Mouse (Mus musculus) spleen, postnatal 0 days (tissue): ENCODE measurements around the gene Slc22a13. TPM values are rescaled to one million over a fixed set of nuclear protein-coding genes. Genes with fewer than 3 reads are reported as not detected.

Experiments
- polyA plus RNA-seq: library from polyadenylated mRNA; unstranded; fragments of >200 nt; fragmentation: Nextera tagmentation; extraction: Ambion mirVana; gene quantifications from 2 replicates; pipeline ENCODE4 v1.2.1, GENCODE M21; 2015

Slc22a13 gene
- polyA plus RNA-seq = not detected in 2 replicates

DNA sequence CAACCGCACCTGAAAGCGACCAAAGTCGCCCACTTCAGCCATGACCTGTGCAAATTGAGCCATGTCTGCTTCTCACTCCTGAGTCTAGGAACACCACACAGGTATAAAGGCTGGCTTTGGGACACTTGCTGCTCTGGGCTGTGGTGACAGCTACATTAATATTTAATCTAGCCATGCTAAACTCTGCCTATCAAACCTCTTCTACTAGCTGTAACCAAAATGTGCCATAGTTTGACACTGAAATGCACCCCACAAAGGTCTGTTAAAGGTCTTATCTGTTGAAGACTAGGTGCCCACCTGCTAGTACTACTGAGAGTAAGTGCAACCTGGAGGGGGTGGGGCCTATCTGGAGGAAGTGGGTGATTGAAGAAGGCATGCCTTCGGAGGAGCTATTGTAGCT, at the start of gene Slc22a13:
Gene Slc22a13 (minus strand): TSS at position 101 of the 400 bp plus-strand sequence.

DNA sequence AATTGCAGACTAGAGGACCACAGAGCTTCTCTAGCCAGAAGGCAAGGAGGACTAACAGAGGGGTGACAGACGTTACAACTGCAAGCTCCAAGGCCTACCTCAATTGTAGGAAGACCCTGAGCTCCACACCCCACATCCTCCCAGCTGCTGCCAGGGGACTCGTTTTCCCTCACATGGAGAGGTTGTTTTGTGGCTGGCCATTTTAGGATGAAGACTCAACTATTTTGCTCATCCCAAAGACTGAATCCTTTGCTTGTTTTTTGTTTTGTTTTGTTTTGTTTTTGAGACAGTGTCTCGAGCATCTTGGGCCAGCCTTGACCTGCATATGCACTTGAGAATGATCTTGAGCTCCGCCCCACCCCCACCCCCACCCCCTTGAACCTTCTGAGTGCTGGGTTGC, 50.0 kb downstream of the Slc22a13 start, which contains the start of gene Gm47289:
Gene Gm47289 (plus strand): TSS at position 301 of the 400 bp plus-strand sequence.

DNA sequence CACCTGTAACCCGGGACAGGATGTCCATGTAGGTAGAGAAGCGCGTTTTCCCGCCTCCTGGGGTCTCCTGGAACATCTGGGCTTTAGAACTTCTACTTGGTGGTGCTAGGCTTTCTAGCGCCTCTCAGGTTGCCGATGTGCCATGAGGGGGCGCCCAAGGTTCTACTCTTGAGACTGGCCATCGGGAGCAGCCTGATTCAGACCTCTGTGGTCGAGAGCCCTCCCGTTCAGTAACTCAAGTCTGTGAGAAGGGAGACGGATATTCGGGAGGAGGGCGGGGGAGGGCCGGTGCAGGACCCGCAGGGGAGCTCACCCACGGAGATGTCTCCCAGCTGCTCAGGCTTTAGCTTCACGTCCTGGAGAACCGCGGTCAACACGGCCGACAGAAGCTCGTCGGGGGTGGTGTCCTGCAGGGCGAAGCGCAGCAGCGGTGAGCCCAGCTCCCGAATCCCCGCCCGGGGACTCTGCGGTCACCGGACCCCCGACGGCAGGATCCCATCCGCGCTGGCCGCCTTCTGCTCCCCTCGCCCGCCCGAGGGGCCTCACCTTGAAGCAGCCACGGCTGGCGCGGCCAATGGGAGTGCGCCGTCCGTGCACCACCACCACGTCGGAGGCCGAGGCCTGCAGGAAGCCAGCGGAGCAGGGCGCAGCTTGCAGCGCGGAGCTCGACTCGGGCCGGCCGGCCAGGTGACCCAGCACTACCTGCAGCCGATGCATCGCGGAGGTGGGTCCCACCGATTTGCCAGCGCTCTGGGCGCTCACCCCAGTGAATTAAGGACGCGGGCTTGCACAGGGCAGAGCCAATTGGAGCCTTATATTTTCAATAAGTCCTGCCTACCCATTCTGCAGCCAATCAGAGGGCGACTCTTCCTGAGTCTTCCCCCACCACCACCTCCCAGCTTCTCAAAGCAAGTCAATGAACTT, 52.4 kb downstream of the Slc22a13 start, which contains the start of gene Acaa1b:
Gene Acaa1b (minus strand): TSS at position 816 of the 924 bp plus-strand sequence.

Other genes with a start within 250 kb of the Slc22a13 start
- gene Vill, start 156.3 kb downstream of the Slc22a13 start, polyA plus RNA-seq = 10.3 and 11.9 TPM in 2 replicates
- gene Plcd1, start 115.6 kb downstream of the Slc22a13 start, polyA plus RNA-seq = 4.3 and 6.7 TPM in 2 replicates
- gene Dlec1, start 106.6 kb downstream of the Slc22a13 start, polyA plus RNA-seq = 0.06 and 0.11 TPM in 2 replicates
- gene Acaa1b, start 52.0 kb downstream of the Slc22a13 start, polyA plus RNA-seq = 0.51 and 0.79 TPM in 2 replicates
- gene Gm47289, start 49.9 kb downstream of the Slc22a13 start, polyA plus RNA-seq = not detected in 2 replicates
- 6.8 and 7.3 TPM in 2 replicates for gene Oxsr1, start 113.3 kb upstream of the Slc22a13 start, polyA plus RNA-seq
- 31.2 and 40.4 TPM in 2 replicates for gene Acaa1a, start 130.6 kb upstream of the Slc22a13 start, polyA plus RNA-seq
- gene Myd88, start 132.3 kb upstream of the Slc22a13 start, polyA plus RNA-seq = 33.6 and 36.9 TPM in 2 replicates
- gene Xylb, start 148.3 kb upstream of the Slc22a13 start, polyA plus RNA-seq = 1.3 and 2.3 TPM in 2 replicates
- gene Slc22a14, start 156.5 kb upstream of the Slc22a13 start, polyA plus RNA-seq = 0.08 and 0.16 TPM in 2 replicates
- 3.8 and 4.3 TPM in 2 replicates for gene Acvr2b, start 193.0 kb upstream of the Slc22a13 start, polyA plus RNA-seq
- gene Exog, start 235.8 kb upstream of the Slc22a13 start, polyA plus RNA-seq = 6.6 and 7.0 TPM in 2 replicates